Mouse (Mus musculus): Measurements from ENCODE around the gene Gda. TPM values are rescaled to one million over a fixed set of nuclear protein-coding genes. Genes with fewer than 3 reads are reported as not detected.

Gda gene
- total and polyA plus RNA-seq, 3 experiments, result not detected

DNA sequence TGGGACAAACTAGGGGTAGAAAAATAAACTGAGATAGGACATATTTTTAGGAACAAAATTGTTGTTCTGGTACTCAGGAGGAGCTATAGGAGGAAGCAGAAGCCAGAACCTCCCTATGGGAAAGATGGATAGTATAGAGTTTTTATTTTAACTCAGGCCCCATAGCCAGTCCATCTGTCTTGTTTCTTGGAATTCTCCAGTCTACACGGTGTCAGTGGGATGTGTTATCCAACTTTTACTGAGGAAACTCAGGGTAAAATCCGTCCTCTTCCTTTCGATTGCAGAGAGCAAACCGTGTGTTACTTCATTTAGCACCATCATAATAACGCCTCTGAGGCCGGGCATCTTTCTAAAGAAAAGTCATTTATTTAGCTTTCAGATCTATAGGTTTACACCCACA, 104.1 kb downstream of the Gda start:
- in situ Hi-C loops (cut with MboI; ENCODE audit: low pct_ligation_motif_present, low pct_unique_long_range_greater_than_20kb, low sequenced_read_pairs) (no loop called here), dilution Hi-C loops (cut with MboI; ENCODE audit: extremely low pct_ligation_motif_present, extremely low pct_unique_long_range_greater_than_20kb, low sequenced_read_pairs) (no loop called here)

DNA sequence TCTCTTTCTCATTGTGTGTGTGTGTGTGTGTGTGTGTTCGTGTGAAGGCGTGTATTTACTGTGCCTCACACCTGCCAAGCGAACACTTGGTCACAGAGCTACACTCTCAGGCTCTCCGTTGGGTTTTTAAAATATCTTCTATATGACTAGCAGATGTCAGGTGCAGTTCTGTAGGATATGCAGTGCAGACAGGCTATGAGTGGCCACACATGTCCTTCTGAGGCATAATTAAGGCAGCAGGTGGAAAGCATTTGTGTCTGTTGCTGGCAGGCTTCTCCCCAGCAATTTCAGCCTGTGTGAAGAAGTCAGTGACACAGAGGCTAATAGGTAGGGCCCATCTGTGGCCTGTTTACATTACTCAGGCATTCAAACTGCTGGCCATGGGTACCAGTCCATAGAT, 104.7 kb downstream of the Gda start:
- Histone ChIP-seq H3K79me2 (replicated peaks; ENCODE audit: control insufficient read depth, extremely low read depth, insufficient read depth, poor library complexity, severe bottlenecking) (no peaks in the 10 kb centered on the region), H3K4me2 (ENCODE audit: insufficient read depth, low read depth, poor library complexity, severe bottlenecking) (no peak overlapping the region), H3K36me3 (replicated peaks in 1 of 2; ENCODE audit: control insufficient read depth in 1 of 2, insufficient read depth in 1 of 2, low read length in 1 of 2) (no peaks in the 10 kb centered on the region), H3K27ac (ENCODE audit: insufficient read depth, low read depth) (no peak overlapping the region), H3K9ac (ENCODE audit: insufficient read depth, low read depth) (no peak overlapping the region), H3K4me3 (replicated peaks in 1 of 3; ENCODE audit: low read depth in 2 of 3, low read length in 2 of 3, poor library complexity in 1 of 3) (no peak overlapping the region), H3K9me3 (replicated peaks; ENCODE audit: low read length) (peaks cover 2% of the 10 kb centered on the region), H3K4me1 (ENCODE audit: control insufficient read depth in 1 of 2, insufficient read depth in 2 of 2) (peaks cover 2 to 11% of the 10 kb centered on the region in 2 experiments; a peak in 3 of 4 replicates), H3K27me3 (replicated peaks) (no peaks in the 10 kb centered on the region)
- dilution Hi-C loops (cut with MboI; ENCODE audit: extremely low pct_ligation_motif_present, extremely low pct_unique_long_range_greater_than_20kb, low sequenced_read_pairs) (no loop called here), in situ Hi-C loops (cut with MboI; ENCODE audit: low pct_ligation_motif_present, low pct_unique_long_range_greater_than_20kb, low sequenced_read_pairs) (no loop called here)
- TF ChIP-seq USF1 (IDR thresholded peaks at IDR 0.05; ENCODE audit: low read depth, low read length), result no peak
- no peak for TF ChIP-seq GABPA (IDR thresholded peaks at IDR 0.05; ENCODE audit: insufficient replicate concordance, low read depth, low read length)
- TF ChIP-seq IRF4 (IDR thresholded peaks at IDR 0.05; ENCODE audit: low read depth, low read length), result no peak
- TF ChIP-seq ETS1 (conservative IDR thresholded peaks at IDR 0.05; ENCODE audit: low read depth, low read length), result no peak
- TF ChIP-seq KAT2A (IDR thresholded peaks at IDR 0.05; ENCODE audit: insufficient replicate concordance, low read length), result no peak
- no peak for TF ChIP-seq NRF1 (IDR thresholded peaks at IDR 0.05; ENCODE audit: low read depth, low read length)
- DNase-seq (ENCODE audit: extremely low read depth), result no peak

More for the DNA sequence above, 104.1 kb downstream of the Gda start:
- no peaks in the 10 kb centered on the region for H3K36me3 ChIP-seq (replicated peaks in 1 of 2; ENCODE audit: control insufficient read depth in 1 of 2, insufficient read depth in 1 of 2, low read length in 1 of 2)
- H3K4me3 ChIP-seq (replicated peaks in 1 of 3; ENCODE audit: low read depth in 2 of 3, low read length in 2 of 3, poor library complexity in 1 of 3), result no peak overlapping the region
- H3K9ac ChIP-seq (ENCODE audit: insufficient read depth, low read depth), result no peak overlapping the region
- no peak for DNase-seq (ENCODE audit: extremely low read depth)
- H3K27ac ChIP-seq (ENCODE audit: insufficient read depth, low read depth), result no peak overlapping the region
- H3K27me3 ChIP-seq (replicated peaks), result no peaks in the 10 kb centered on the region
- peaks cover 5 to 17% of the 10 kb centered on the region in 2 experiments; a peak in 3 of 4 replicates for H3K4me1 ChIP-seq (ENCODE audit: control insufficient read depth in 1 of 2, insufficient read depth in 2 of 2)
- H3K79me2 ChIP-seq (replicated peaks; ENCODE audit: control insufficient read depth, extremely low read depth, insufficient read depth, poor library complexity, severe bottlenecking), result no peaks in the 10 kb centered on the region
- peaks cover 2% of the 10 kb centered on the region for H3K9me3 ChIP-seq (replicated peaks; ENCODE audit: low read length)
- H3K4me2 ChIP-seq (ENCODE audit: insufficient read depth, low read depth, poor library complexity, severe bottlenecking), result no peak overlapping the region
- no peak for TF ChIP-seq MAFK (IDR thresholded peaks at IDR 0.05; ENCODE audit: insufficient replicate concordance, low read length)
- no peak for TF ChIP-seq USF1 (IDR thresholded peaks at IDR 0.05; ENCODE audit: low read depth, low read length)
- no peak for TF ChIP-seq BHLHE40 (IDR thresholded peaks at IDR 0.05; ENCODE audit: low read depth, low read length)
- TF ChIP-seq SIN3A (IDR thresholded peaks at IDR 0.05; ENCODE audit: low read length), result no peak
- TF ChIP-seq SMC3 (IDR thresholded peaks at IDR 0.05; ENCODE audit: low read depth, low read length), result no peak
- no peak for TF ChIP-seq HCFC1 (IDR thresholded peaks at IDR 0.05; ENCODE audit: low read depth, low read length)
- no peak for TF ChIP-seq CHD2 (IDR thresholded peaks at IDR 0.05; ENCODE audit: low read length)
- no peak for TF ChIP-seq EP300 (IDR thresholded peaks at IDR 0.05; ENCODE audit: low read length)
- TF ChIP-seq CHD1 (IDR thresholded peaks at IDR 0.05; ENCODE audit: low read depth, low read length), result no peak
- TF ChIP-seq CTCF (conservative IDR thresholded peaks at IDR 0.05 in 1 of 2, IDR thresholded peaks at IDR 0.05 in 1 of 2; ENCODE audit: low read depth in 2 of 2, low read length in 2 of 2), result no peak
- no peak for TF ChIP-seq JUN (IDR thresholded peaks at IDR 0.05; ENCODE audit: insufficient read depth, low read depth, low read length)
- no peak for TF ChIP-seq USF2 (conservative IDR thresholded peaks at IDR 0.05; ENCODE audit: low read depth, low read length)
- TF ChIP-seq POLR2A (IDR thresholded peaks at IDR 0.05; ENCODE audit: low read depth, low read length), result no peak
- TF ChIP-seq ZNF384 (IDR thresholded peaks at IDR 0.05; ENCODE audit: low read depth, low read length), result no peak
- no peak for TF ChIP-seq TCF12 (IDR thresholded peaks at IDR 0.05; ENCODE audit: low read depth, low read length)

All from CH12.LX (cell line).